Mouse (Mus musculus) stomach, postnatal 0 days (tissue): ENCODE results near the gene Dtx3.

ENCODE experiments used
- CTCF ChIP-seq: IDR thresholded peaks from 2 replicates; pipeline ENCODE4 v1.5.1; 2016; ENCODE audit warnings: antibody characterized with exemption, low read depth, mild to moderate bottlenecking, moderate library complexity
- EP300 ChIP-seq: optimal IDR thresholded peaks from 2 replicates; pipeline ENCODE3; 2016; ENCODE audit warnings: antibody characterized with exemption

DNA sequence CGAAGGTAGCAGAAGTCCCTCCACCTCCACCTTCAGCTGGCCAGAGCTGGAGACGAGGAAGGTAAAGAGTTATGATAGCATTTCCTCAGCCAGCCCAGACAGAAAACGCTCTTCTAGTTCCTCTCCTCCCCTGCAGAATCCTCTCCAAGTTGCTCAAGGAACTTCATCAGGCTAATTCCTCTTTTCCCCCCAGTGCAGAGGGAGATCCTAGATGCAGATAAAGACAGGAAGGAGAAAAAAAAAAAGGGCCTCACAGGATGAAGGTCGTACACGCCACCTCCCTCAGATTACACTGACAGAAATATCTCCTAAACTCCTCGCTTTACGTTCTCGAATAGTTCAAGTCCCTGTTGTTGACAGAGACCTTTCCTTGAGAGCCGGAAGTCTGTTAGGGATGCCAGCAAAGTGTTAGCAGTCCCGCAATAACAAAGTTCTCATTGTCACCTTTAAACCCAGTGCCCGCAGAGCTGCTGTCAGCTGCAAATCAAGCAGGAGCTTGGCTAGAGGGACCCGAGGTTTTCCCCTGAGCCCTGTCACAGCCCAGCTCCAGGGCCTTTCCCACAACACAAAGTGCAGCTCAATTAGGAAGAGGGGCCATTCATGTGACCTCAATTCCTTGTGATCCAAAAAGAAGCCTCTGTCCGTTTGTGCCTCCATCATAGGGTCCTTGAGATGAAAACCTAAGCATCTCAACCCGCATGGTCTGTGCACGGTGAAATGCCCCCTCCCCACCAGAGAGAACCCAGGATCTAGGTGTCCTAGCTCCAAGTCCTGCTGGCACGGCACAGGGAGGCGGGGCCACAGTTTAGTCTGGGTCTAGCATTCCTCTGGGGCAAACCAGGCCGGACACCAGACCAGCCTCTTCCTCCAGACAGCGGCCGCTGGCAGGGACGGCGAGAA lies 850 bp downstream of the Dtx3 start:
- TF ChIP-seq CTCF (no peak), EP300 (no peak)
